Mouse (Mus musculus) myocyte (in vitro differentiated cells): ENCODE results near the gene Med15. TPM values are rescaled to one million over a fixed set of nuclear protein-coding genes. Genes with fewer than 3 reads are reported as not detected.

Source experiments
- H3K27me3 ChIP-seq: one replicate; pipeline ENCODE4 v1.6.1; 2011; ENCODE audit not compliant: control insufficient read depth, insufficient read depth, insufficient read length
- H3K36me3 ChIP-seq: one replicate; pipeline ENCODE4 v1.6.1; 2011; ENCODE audit not compliant: control insufficient read depth, insufficient read depth
- H3K4me2 ChIP-seq: one replicate; pipeline ENCODE4 v1.6.1; 2011; ENCODE audit warnings: low read depth, control low read depth
- H3K4me3 ChIP-seq: one replicate; pipeline ENCODE4 v1.5.1; 2011; ENCODE audit warnings: mild to moderate bottlenecking, control low read depth, moderate library complexity
- H3K79me2 ChIP-seq: one replicate; pipeline ENCODE4 v1.6.1; 2011; ENCODE audit not compliant: control insufficient read depth, insufficient read depth
- H3ac ChIP-seq: one replicate; pipeline ENCODE4 v1.6.1; 2011; ENCODE audit not compliant: control insufficient read depth, insufficient read length
- CEBPB ChIP-seq: IDR thresholded peaks from 2 replicates; pipeline ENCODE4 v1.6.1; 2011; ENCODE audit warnings: mild to moderate bottlenecking, moderate library complexity; ENCODE audit not compliant: poor library complexity, insufficient read depth, severe bottlenecking
- E2F4 ChIP-seq: IDR thresholded peaks from one replicate; pipeline ENCODE4 v1.6.1; 2011; ENCODE audit warnings: mild to moderate bottlenecking, control low read depth, moderate library complexity; ENCODE audit not compliant: insufficient read depth
- MAX ChIP-seq: IDR thresholded peaks from one replicate; pipeline ENCODE4 v1.6.1; 2011; ENCODE audit warnings: low read depth, mild to moderate bottlenecking, control low read depth
- MYOD1 ChIP-seq, 3 experiments: IDR thresholded peaks; one replicate each; pipeline ENCODE4 v1.6.1; 2011; ENCODE audit warnings: control low read depth in 2 of 3, low read depth in 2 of 3, mild to moderate bottlenecking in 2 of 3, moderate library complexity in 1 of 3; ENCODE audit not compliant: insufficient read length in 2 of 3, control insufficient read depth in 1 of 3
- MYOG ChIP-seq, 3 experiments: IDR thresholded peaks; one replicate each; pipeline ENCODE4 v1.6.1; 2011; ENCODE audit warnings: control low read depth in 2 of 3, low read depth in 2 of 3, mild to moderate bottlenecking in 2 of 3; ENCODE audit not compliant: insufficient read length in 2 of 3, control insufficient read depth in 1 of 3, insufficient read depth in 1 of 3
- POLR2A ChIP-seq: IDR thresholded peaks from one replicate; pipeline ENCODE4 v1.6.1; 2011; ENCODE audit warnings: low read depth, mild to moderate bottlenecking, control low read depth, moderate library complexity; ENCODE audit not compliant: insufficient read length
- POLR2AphosphoS2 ChIP-seq: IDR thresholded peaks from one replicate; pipeline ENCODE4 v1.6.1; 2011; ENCODE audit warnings: low read depth, control low read depth; ENCODE audit not compliant: insufficient read length
- REST ChIP-seq: IDR thresholded peaks from one replicate; pipeline ENCODE4 v1.6.1; 2011; ENCODE audit warnings: mild to moderate bottlenecking, control low read depth, moderate library complexity; ENCODE audit not compliant: insufficient read depth, insufficient read length
- SRF ChIP-seq: IDR thresholded peaks from one replicate; pipeline ENCODE4 v1.6.1; 2011; ENCODE audit warnings: low read depth; ENCODE audit not compliant: control insufficient read depth, insufficient read length
- TCF12 ChIP-seq: IDR thresholded peaks from one replicate; pipeline ENCODE4 v1.6.1; 2011; ENCODE audit warnings: mild to moderate bottlenecking, control low read depth; ENCODE audit not compliant: poor library complexity, insufficient read depth, severe bottlenecking
- TCF3 ChIP-seq: IDR thresholded peaks from one replicate; pipeline ENCODE4 v1.6.1; 2011; ENCODE audit warnings: low read depth, control low read depth; ENCODE audit not compliant: insufficient read length
- USF1 ChIP-seq: IDR thresholded peaks from one replicate; pipeline ENCODE4 v1.6.1; 2011; ENCODE audit warnings: low read depth, mild to moderate bottlenecking, control low read depth, moderate library complexity
- polyA plus RNA-seq: library from polyadenylated mRNA; unstranded; fragments of >200 nt; fragmentation: generic; extraction: Trizol; gene quantifications from one replicate; pipeline ENCODE4 v1.2.1, GENCODE M21; 2012; ENCODE audit warnings: missing spikeins

Med15 gene
- polyA plus RNA-seq, 1 experiment: 42.9 TPM

DNA sequence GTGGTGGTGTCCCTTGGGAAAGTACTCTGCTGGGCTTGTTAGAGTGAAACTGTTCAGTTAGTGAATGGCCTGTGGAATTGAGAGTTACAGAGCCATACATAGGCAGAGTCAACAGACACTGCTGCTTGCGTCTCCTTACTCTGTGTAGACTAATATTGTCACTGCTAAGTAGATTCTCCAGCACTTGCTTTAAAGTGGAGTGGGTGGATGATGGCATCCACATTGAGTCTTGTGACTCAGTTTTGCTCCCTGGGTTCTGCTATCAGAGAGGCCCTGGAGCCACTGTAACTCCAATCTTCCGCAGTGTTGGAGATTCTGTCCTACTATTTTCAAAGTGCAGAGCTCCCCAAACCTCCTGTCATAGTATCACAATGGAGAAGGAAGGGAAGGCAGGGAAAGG lies 100.1 kb downstream of the Med15 start:
- H3K79me2 ChIP-seq: no peaks in the 10 kb centered on the region
- H3K4me2 ChIP-seq: no peak overlapping the region
- peaks cover 12% of the 10 kb centered on the region for H3K36me3 ChIP-seq
- no peak overlapping the region for H3ac ChIP-seq
- no peak overlapping the region for H3K4me3 ChIP-seq
- H3K27me3 ChIP-seq: no peaks in the 10 kb centered on the region
- TF ChIP-seq MYOD1 (IDR thresholded peaks at IDR 0.05; ENCODE audit: control insufficient read depth in 1 of 3, insufficient read length in 2 of 3, low read depth in 2 of 3) (no peak), MAX (no peak), POLR2AphosphoS2 (no peak), MYOG (IDR thresholded peaks at IDR 0.05; ENCODE audit: control insufficient read depth in 1 of 3, insufficient read depth in 1 of 3, insufficient read length in 2 of 3, low read depth in 2 of 3) (no peak), USF1 (no peak), REST (no peak), TCF12 (no peak), CEBPB (no peak), POLR2A (no peak), E2F4 (no peak), TCF3 (no peak), SRF (no peak)

DNA sequence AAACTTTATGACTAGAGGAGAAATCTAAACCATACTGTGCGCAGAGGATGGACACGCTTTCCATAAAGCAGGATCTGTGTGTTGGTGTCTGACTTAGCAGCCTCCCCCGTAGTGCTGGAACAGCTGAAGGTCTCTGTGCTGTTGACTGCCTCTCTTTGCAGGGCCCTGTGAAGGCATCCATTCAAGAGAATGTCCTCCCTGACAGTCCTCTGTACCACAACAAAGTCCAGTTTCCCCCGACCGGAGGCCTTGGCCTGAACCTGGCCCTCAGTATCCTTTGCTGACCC lies 106.5 kb downstream of the Med15 start:
- Histone ChIP-seq H3K36me3 (peaks cover 11% of the 10 kb centered on the region), H3K4me2 (no peak overlapping the region), H3ac (no peak overlapping the region), H3K79me2 (no peaks in the 10 kb centered on the region), H3K27me3 (no peaks in the 10 kb centered on the region), H3K4me3 (no peak overlapping the region)
- no peak for TF ChIP-seq POLR2AphosphoS2
- TF ChIP-seq MYOG (IDR thresholded peaks at IDR 0.05; ENCODE audit: control insufficient read depth in 1 of 3, insufficient read depth in 1 of 3, insufficient read length in 2 of 3, low read depth in 2 of 3): no peak
- TF ChIP-seq E2F4: no peak
- TF ChIP-seq TCF3: no peak
- TF ChIP-seq SRF: no peak
- TF ChIP-seq MYOD1 (IDR thresholded peaks at IDR 0.05; ENCODE audit: control insufficient read depth in 1 of 3, insufficient read length in 2 of 3, low read depth in 2 of 3): no peak
- no peak for TF ChIP-seq REST
- TF ChIP-seq TCF12: no peak
- no peak for TF ChIP-seq MAX
- no peak for TF ChIP-seq USF1
- no peak for TF ChIP-seq CEBPB
- TF ChIP-seq POLR2A: no peak

DNA sequence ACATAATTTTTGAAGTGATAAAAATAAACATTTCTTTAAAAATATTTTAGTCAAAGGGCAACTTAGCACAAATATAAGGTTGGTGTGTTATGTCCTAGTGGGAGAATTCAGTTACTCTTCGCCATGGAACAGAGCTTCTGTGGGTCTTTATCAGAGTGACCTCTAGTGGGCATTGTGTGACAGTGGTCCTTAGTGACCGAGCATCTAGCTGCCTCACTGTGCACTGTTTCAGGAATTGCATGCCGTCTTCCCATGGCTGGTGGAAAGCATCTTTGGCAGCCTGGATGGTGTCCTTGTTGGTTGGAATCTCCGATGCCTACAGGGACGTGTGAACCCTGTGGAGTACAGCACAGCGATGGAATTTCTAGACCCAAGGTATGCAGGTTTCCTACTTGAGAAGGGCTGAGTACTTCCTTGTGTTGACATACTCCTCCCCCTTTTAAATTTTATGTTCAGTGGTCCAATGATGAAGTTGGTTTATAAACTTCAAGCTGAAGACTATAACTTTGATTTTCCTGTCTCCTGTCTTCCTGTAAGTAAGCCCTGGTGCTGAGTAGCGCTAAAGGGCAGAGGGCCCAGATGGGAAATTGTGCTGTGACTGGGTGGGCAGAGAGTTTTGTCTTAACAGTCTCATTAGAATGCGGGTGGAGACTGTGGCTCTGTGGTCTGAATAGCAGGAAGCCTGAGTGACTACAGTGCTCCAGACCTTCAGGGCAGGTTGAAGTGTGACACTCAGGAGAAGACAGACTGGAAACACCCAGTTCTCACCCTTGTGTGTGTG lies 107.0 kb downstream of the Med15 start:
- TF ChIP-seq TCF3 (no peak), SRF (no peak), POLR2AphosphoS2 (no peak), CEBPB (no peak), E2F4 (no peak), USF1 (no peak), TCF12 (no peak), MYOD1 (IDR thresholded peaks at IDR 0.05; ENCODE audit: control insufficient read depth in 1 of 3, insufficient read length in 2 of 3, low read depth in 2 of 3) (no peak), MYOG (IDR thresholded peaks at IDR 0.05; ENCODE audit: control insufficient read depth in 1 of 3, insufficient read depth in 1 of 3, insufficient read length in 2 of 3, low read depth in 2 of 3) (no peak), MAX (no peak), REST (no peak), POLR2A (no peak)
- Histone ChIP-seq H3K27me3 (no peaks in the 10 kb centered on the region), H3K36me3 (peaks cover 11% of the 10 kb centered on the region), H3K79me2 (peaks cover 3% of the 10 kb centered on the region), H3ac (no peak overlapping the region), H3K4me2 (no peak overlapping the region), H3K4me3 (no peak overlapping the region)

GRCm38 (mm10) chr16:17621936-17622335 lies 110.8 kb downstream of the Med15 start:
- Histone ChIP-seq H3K36me3 (no peaks in the 10 kb centered on the region), H3ac (no peak overlapping the region), H3K79me2 (peaks cover 16% of the 10 kb centered on the region), H3K27me3 (no peaks in the 10 kb centered on the region), H3K4me3 (no peak overlapping the region), H3K4me2 (no peak overlapping the region)
- TF ChIP-seq REST (no peak), USF1 (no peak), TCF3 (no peak), CEBPB (no peak), MYOG (IDR thresholded peaks at IDR 0.05; ENCODE audit: control insufficient read depth in 1 of 3, insufficient read depth in 1 of 3, insufficient read length in 2 of 3, low read depth in 2 of 3) (no peak), MAX (no peak), MYOD1 (IDR thresholded peaks at IDR 0.05; ENCODE audit: control insufficient read depth in 1 of 3, insufficient read length in 2 of 3, low read depth in 2 of 3) (no peak), TCF12 (no peak), SRF (no peak), POLR2A (no peak)
